Mouse (Mus musculus): ENCODE data around the gene Ndufa10. TPM values are rescaled to one million over a fixed set of nuclear protein-coding genes. Genes with fewer than 3 reads are reported as not detected.
A peak's percentile ranks its signal among the peaks of the same experiment; 100 is the strongest.

Ndufa10 gene
- polyA plus RNA-seq, 1 experiment from 2014 or later, result 273 TPM

DNA sequence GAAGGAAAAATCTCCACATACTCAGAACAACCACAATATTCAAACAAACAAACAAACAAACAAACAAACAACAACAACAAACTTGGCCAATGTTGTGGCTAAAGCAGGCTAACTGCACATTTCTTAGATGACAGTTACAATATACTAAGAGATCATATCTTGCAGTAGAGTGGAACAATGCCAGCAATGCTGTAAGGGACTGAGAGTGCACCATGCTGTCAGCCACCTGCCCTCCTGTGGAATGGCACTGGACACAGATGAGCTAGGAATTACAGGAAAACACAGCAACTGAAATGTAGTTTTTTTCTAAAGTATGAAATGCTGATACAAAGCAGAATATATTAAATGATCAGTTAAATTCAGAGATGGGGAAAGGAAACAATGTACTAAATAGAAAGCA, 15.9 kb downstream of the Ndufa10 start:
- Histone ChIP-seq H3K4me3 (no peak overlapping the region), H3K4me2 (no peak overlapping the region), H3K9me3 (0 out of 2 replicates have a peak, but pooled peaks cover 3% of the 10 kb centered on the region), H3K27me3 (no peaks in the 10 kb centered on the region), H3K9ac (no peak overlapping the region), H3K36me3 (peaks cover 90% of the 10 kb centered on the region), H3K27ac (no peak overlapping the region), H3K4me1 (no peaks in the 10 kb centered on the region)
- ATAC-seq (ENCODE audit: insufficient number of reproducible peaks, insufficient read depth, low FRiP score, low TSS enrichment, low read depth), result no peak

DNA sequence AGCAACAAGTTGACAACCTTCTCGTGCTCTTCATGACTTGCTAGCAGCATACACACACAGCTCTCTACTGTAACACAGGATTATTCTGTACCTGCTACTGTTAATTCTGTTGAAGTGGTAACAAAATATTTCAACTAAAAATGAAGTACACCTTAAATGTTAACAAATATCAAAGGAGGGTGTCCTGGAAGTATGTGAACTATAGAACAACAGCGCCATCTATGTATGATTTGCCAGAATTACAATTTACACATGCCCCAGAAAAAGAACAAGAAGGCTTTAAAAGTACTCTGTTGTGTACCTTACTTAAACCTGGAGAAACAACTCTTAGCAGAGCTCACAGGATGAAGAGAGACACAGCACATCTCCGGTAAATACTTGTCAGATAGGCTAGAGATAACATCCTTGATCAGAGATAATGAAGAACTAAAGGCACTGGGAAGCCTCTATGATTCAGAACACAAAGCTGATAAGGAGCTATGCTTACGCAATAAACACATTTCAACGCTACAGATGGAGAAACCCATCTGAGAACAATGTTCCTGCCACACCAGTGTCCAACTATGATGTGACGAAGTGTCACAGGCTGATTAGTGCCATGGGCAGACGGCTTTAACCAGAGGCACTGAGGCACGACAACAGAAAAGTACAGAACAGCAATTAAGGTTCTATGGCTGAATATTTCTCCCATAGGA, 19.8 kb downstream of the Ndufa10 start:
- H3K4me2 ChIP-seq, result no peak overlapping the region
- WGBS, result 76% methylated on average over 8 of the region's 8 CpGs
- ATAC-seq (ENCODE audit: insufficient number of reproducible peaks, insufficient read depth, low FRiP score, low TSS enrichment, low read depth), result no peak

DNA sequence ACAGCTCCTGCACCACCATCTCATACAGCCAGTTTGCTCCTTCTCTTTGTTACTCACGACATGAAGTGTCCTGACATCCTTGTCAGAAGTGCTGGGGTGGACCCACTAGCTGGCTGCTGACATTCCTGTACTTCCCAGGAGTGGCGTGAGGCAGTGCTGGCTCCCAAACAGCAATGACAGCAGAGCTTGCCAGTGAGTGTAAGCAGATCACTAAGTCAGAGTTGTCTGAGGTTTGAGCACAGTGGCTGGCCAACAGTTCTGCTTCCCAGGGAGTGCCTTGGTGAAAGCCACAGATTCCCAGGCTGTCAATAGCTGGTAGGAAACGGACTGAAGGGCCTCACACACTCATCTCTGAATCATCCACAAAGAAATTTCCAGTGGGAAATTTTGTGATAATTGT, 25.4 kb downstream of the Ndufa10 start:
- H3K27ac ChIP-seq, result no peak overlapping the region
- H3K9me3 ChIP-seq, result no peaks in the 10 kb centered on the region
- no peaks in the 10 kb centered on the region for H3K27me3 ChIP-seq
- 86% methylated on average over 3 of the region's 3 CpGs for WGBS
- H3K4me3 ChIP-seq, result no peak overlapping the region
- H3K4me1 ChIP-seq, result no peaks in the 10 kb centered on the region
- H3K9ac ChIP-seq, result no peak overlapping the region
- ATAC-seq (ENCODE audit: insufficient number of reproducible peaks, insufficient read depth, low FRiP score, low TSS enrichment, low read depth), result no peak
- peaks cover 93% of the 10 kb centered on the region for H3K36me3 ChIP-seq
- no peak overlapping the region for H3K4me2 ChIP-seq

More for the DNA sequence above, 19.8 kb downstream of the Ndufa10 start:
- Histone ChIP-seq H3K27me3 (no peaks in the 10 kb centered on the region), H3K9ac (no peak overlapping the region), H3K27ac (no peak overlapping the region), H3K4me1 (no peaks in the 10 kb centered on the region), H3K9me3 (0 out of 2 replicates have a peak, but pooled peaks cover 3% of the 10 kb centered on the region), H3K4me3 (no peak overlapping the region), H3K36me3 (peaks cover 90% of the 10 kb centered on the region)

DNA sequence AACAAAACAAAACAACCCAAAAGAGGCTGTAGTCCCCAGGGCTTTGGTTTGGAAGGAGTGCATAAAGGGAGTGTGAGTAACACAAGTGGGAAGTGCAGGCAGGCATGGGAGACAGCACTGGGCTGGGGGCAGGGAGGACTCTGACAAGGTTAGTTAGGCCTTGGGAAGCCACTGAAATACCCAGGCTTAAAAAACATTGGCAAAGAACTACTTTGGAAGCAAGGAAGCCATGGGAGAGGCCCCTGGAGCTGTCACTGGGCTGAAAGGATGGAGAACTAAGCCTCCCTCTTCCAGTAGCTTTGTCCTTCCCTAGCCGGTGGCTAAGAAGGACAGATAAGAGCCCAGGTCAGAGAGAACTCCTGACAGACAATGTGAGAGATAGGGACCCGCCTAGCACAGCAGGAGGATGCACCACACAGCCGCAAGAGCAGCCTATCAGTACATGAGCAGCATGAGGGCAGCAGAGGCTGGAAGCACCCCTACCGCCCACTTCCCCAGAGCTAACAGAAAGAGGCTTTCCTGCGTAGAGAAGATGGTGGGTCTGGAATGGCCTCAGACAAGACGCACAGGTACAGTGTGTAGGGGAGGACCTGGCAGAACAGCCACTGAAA, 32.1 kb downstream of the Ndufa10 start:
- H3K27ac ChIP-seq, result no peak overlapping the region
- WGBS, result 85% methylated on average over 6 of the region's 6 CpGs
- H3K36me3 ChIP-seq, result peaks cover 74% of the 10 kb centered on the region

DNA sequence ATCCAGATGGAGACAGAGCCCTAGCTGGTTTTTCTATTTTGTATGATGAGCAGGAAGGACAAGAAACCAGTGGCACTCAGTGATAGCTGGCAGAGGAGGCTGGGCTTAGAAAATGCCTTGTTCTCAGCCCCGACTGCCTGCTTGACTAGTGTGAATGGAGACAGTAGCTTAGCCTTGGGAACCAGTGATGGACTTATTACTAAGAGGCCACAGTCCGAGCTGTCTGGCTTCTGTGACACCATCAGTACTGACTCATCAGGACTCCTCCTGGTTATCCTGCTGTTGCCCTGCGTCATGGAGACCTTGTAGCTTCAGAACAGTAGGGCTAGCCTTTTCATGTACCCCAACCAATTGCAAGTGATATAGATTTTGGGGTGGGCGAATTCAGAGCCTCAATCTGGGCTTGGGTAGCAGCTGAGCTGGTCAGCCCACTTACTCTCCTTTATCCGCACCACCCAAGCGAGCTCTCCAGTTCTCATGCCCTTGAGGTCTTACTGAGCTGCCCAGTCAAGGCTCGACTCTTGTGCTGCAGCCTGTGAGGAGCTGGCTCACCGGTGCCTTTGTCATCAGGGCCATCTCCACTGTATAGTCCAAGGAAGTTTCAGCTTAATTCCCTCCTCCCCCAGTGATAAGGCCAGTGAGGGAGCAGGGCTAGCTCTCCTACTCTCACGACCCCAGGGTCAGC, 33.5 kb downstream of the Ndufa10 start:
- H3K9ac ChIP-seq, result no peak overlapping the region
- ATAC-seq (ENCODE audit: insufficient number of reproducible peaks, insufficient read depth, low FRiP score, low TSS enrichment, low read depth), result no peak
- no peaks in the 10 kb centered on the region for H3K27me3 ChIP-seq
- no peaks in the 10 kb centered on the region for H3K9me3 ChIP-seq
- peaks cover 62% of the 10 kb centered on the region for H3K36me3 ChIP-seq
- no peak overlapping the region for H3K27ac ChIP-seq
- H3K4me3 ChIP-seq, result no peak overlapping the region
- WGBS, result 86% methylated on average over 9 of the region's 9 CpGs
- H3K4me2 ChIP-seq, result no peak overlapping the region
- H3K4me1 ChIP-seq, result peaks cover 23% of the 10 kb centered on the region

More for the DNA sequence above, 32.1 kb downstream of the Ndufa10 start:
- ATAC-seq (ENCODE audit: insufficient number of reproducible peaks, insufficient read depth, low FRiP score, low TSS enrichment, low read depth), result no peak
- Histone ChIP-seq H3K27me3 (no peaks in the 10 kb centered on the region), H3K9ac (no peak overlapping the region), H3K9me3 (no peaks in the 10 kb centered on the region), H3K4me3 (no peak overlapping the region), H3K4me1 (peaks cover 21% of the 10 kb centered on the region), H3K4me2 (no peak overlapping the region)

DNA sequence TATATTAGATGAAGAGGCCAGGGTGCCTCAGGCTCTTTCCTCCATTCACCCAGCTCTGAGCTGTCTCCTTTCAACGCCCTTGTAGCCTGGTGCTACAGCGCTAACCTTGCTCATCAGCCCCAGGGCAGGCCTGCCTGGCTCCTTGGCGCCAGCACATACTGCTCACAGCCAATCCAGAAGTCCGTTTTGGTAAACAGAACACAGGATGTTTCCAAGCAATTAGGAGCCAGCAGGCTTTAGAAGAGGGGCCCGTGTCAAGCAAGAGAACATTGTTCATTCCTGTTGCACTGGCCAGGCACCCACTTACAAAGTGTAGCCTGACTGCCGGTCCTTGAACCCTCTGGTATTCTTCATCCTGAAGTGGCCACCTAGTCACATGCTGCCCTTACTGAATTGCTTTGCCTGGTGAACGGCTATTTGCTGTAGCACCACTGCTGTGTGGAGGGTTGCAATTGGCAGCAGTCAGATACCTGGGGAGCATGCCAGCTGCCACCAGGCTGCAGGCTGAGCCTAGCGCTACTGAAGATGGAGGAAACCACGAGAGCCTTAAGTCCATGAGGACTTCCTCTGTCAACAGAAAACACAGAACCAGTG, 35.9 kb downstream of the Ndufa10 start:
- Histone ChIP-seq H3K27me3 (no peaks in the 10 kb centered on the region), H3K4me3 (no peak overlapping the region), H3K9me3 (no peaks in the 10 kb centered on the region), H3K36me3 (peaks cover 41% of the 10 kb centered on the region), H3K4me1 (peaks cover 23% of the 10 kb centered on the region), H3K27ac (no peak overlapping the region), H3K4me2 (no peak overlapping the region), H3K9ac (no peak overlapping the region)
- WGBS, result 35% methylated on average over 9 of the region's 9 CpGs
- 0 out of 2 replicates have a peak, but pooled peaks have one; percentile 20 for ATAC-seq (ENCODE audit: insufficient number of reproducible peaks, insufficient read depth, low FRiP score, low TSS enrichment, low read depth)

DNA sequence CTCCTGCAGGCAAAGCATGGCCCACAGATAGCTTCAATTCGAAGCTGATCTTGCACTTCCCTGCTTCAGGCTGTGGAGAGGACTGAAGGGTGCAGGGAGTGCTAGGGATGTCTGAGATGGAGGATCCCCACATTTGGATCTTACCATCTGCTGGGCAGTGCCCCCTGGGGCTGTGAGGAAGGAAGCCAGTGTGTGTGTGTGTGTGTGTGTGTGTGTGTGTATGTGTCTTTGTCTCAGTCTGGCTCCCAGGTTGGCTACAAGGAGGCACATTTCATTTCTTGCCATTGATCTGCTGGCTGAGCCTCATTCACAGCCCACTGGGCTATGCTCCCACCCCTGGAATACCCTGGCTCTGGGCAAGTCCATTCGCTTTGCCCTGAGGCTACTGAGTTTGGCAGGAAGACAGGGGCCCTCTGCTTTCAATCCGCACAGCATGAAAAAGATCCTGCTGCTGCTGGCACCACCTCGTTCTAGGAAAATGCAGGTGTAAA, 36.8 kb downstream of the Ndufa10 start:
- no peak for ATAC-seq (ENCODE audit: insufficient number of reproducible peaks, insufficient read depth, low FRiP score, low TSS enrichment, low read depth)
- WGBS, result 37% methylated on average over 4 of the region's 4 CpGs
- Histone ChIP-seq H3K36me3 (peaks cover 32% of the 10 kb centered on the region), H3K27ac (no peak overlapping the region), H3K9me3 (no peaks in the 10 kb centered on the region), H3K27me3 (no peaks in the 10 kb centered on the region), H3K4me3 (no peak overlapping the region), H3K9ac (no peak overlapping the region), H3K4me2 (no peak overlapping the region), H3K4me1 (peaks cover 30% of the 10 kb centered on the region)

DNA sequence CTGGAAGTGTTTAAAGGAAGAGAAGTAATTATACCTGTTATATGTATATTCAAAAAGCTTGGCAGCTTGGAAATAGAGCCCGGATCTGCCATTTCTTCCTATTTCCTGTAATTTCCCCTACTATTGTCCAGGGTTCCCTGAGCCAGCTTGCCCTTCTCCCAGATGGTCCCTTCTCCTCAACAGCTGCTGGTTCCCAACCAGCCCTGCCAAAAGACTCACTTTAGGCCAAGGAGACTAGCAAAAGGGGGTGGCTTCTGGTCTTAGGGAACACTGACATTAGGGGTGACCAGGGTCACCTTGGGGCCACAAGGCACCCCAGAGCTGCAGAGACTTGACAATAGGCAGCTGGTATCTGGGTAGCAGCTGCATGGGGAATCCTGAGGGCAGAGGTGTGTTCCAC, 38.7 kb downstream of the Ndufa10 start:
- Histone ChIP-seq H3K9me3 (no peaks in the 10 kb centered on the region), H3K27ac (no peak overlapping the region), H3K27me3 (no peaks in the 10 kb centered on the region), H3K36me3 (peaks cover 17% of the 10 kb centered on the region), H3K4me1 (peaks cover 34% of the 10 kb centered on the region), H3K4me3 (no peak overlapping the region), H3K9ac (no peak overlapping the region), H3K4me2 (no peak overlapping the region)
- 64% methylated on average over 1 of the region's 1 CpGs for WGBS
- no peak for ATAC-seq (ENCODE audit: insufficient number of reproducible peaks, insufficient read depth, low FRiP score, low TSS enrichment, low read depth)

DNA sequence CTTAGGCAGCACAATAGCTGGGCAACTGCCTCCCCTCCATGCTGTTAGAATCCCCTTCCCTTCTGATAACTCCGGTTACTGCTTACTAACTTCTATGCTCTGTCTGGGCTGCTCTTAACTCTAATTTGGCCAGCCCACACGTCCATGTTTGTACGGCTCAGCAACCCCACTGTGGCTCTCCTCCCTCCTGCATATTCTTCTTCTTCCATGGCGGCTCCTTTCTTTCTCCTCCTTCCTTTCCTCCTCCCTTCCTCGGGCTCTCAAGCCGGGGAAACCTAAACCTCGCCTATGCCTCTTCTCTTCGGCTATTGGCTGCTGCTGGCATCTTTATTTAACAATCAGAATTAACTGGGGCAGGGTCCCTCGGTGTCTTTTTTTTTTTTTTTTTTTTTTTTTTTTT, 40.9 kb downstream of the Ndufa10 start:
- H3K27ac ChIP-seq, result no peak overlapping the region
- H3K9me3 ChIP-seq, result no peaks in the 10 kb centered on the region
- no peaks in the 10 kb centered on the region for H3K27me3 ChIP-seq
- peaks cover 25% of the 10 kb centered on the region for H3K4me1 ChIP-seq
- no peak overlapping the region for H3K9ac ChIP-seq
- no peak overlapping the region for H3K4me3 ChIP-seq
- no peak overlapping the region for H3K4me2 ChIP-seq
- no peaks in the 10 kb centered on the region for H3K36me3 ChIP-seq
- WGBS, result 58% methylated on average over 9 of the region's 9 CpGs
- no peak for ATAC-seq (ENCODE audit: insufficient number of reproducible peaks, insufficient read depth, low FRiP score, low TSS enrichment, low read depth)

DNA sequence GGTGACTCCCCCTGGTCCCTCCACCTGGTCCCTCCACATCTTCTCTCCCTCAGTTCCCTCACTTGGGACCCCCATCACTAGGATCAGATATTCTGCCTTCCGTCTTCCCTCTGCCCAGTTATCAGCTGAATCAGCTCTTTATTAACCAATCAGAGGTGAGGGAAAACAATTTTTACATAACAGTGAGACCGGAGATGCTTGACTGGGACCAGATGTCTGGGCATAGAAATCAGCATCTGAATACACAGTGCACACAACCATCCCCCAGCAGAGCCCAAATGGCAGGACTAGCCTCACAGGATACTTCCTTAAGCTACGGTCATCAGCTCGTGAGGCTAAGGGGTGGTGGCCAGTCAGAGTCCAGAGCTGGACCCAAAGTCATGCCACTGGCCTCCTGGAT, 41.6 kb downstream of the Ndufa10 start:
- Histone ChIP-seq H3K9ac (no peak overlapping the region), H3K27ac (no peak overlapping the region; the same call in 1 of the 2 replicates), H3K4me1 (peaks cover 19% of the 10 kb centered on the region), H3K4me3 (no peak overlapping the region), H3K36me3 (no peaks in the 10 kb centered on the region), H3K27me3 (no peaks in the 10 kb centered on the region), H3K4me2 (no peak overlapping the region), H3K9me3 (no peaks in the 10 kb centered on the region)
- 31% methylated on average over 4 of the region's 4 CpGs for WGBS
- ATAC-seq (ENCODE audit: insufficient number of reproducible peaks, insufficient read depth, low FRiP score, low TSS enrichment, low read depth), result no peak

DNA sequence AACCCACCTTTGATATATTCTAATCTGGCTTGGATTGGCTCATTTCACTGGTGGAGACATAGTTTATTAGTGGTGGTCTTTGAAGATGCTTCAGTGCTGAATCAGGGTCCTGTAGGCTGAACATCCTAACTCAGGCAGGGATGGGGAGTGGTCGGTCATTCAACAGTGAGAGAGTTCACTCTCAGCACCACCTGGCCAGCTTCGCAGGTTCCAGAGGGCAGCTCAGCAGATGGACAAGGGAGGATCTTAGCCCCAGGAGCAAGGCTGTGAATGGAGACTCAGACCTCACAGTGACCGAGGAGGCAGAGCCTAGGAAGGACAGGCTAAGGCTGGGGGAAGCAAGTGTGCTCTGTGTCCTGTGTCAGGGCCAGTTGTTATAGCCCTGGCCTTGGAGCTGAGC, 42.2 kb downstream of the Ndufa10 start:
- H3K27ac ChIP-seq, result 0 out of 2 replicates have a peak overlapping the region, but pooled peaks have one; percentile 7
- ATAC-seq (ENCODE audit: insufficient number of reproducible peaks, insufficient read depth, low FRiP score, low TSS enrichment, low read depth), result no peak
- no peaks in the 10 kb centered on the region for H3K27me3 ChIP-seq
- H3K4me3 ChIP-seq, result no peak overlapping the region
- no peak overlapping the region for H3K9ac ChIP-seq
- 74% methylated on average over 3 of the region's 3 CpGs for WGBS
- no peak overlapping the region for H3K4me2 ChIP-seq
- peaks cover 12% of the 10 kb centered on the region for H3K4me1 ChIP-seq
- no peaks in the 10 kb centered on the region for H3K36me3 ChIP-seq
- H3K9me3 ChIP-seq, result no peaks in the 10 kb centered on the region
